Mouse (Mus musculus) ES-E14 (cell line): Measurements from ENCODE around the gene Samm50. TPM values are rescaled to one million over a fixed set of nuclear protein-coding genes. Genes with fewer than 3 reads are reported as not detected.

Source experiments
- DNase-seq: peaks from one replicate; pipeline ENCODE4 v3.0.0-alpha.2; 2013; ENCODE audit warnings: low read depth, low spot score
- H3K27ac ChIP-seq: 2 replicates; pipeline ENCODE4 v1.5.1; 2012; ENCODE audit warnings: low read depth, mild to moderate bottlenecking, low read length, moderate library complexity, mixed read lengths; ENCODE audit not compliant: poor library complexity, insufficient read depth, severe bottlenecking
- H3K36me3 ChIP-seq: 2 replicates; pipeline ENCODE4 v1.6.1; 2012; ENCODE audit warnings: mild to moderate bottlenecking, low read length, moderate library complexity, mixed read lengths; ENCODE audit not compliant: control insufficient read depth, poor library complexity, insufficient read depth, severe bottlenecking
- H3K4me1 ChIP-seq, 2 experiments: fragments of 150-350 bp in 1 of 2; sonication (generic) in 1 of 2; 2 replicates each; pipeline ENCODE4 v1.6.1; 2012; ENCODE audit warnings: low read length in 2 of 2, mild to moderate bottlenecking in 1 of 2, mixed read lengths in 1 of 2; ENCODE audit not compliant: control insufficient read depth in 2 of 2, insufficient read depth in 2 of 2, poor library complexity in 1 of 2
- H3K4me3 ChIP-seq, 2 experiments: fragments of 150-350 bp in 1 of 2; sonication (generic) in 1 of 2; 2 replicates each; pipeline ENCODE4 v1.5.1; 2012; ENCODE audit warnings: low read length in 2 of 2, low read depth in 1 of 2, mild to moderate bottlenecking in 1 of 2, mixed read lengths in 1 of 2; ENCODE audit not compliant: insufficient read depth in 1 of 2, poor library complexity in 1 of 2, severe bottlenecking in 1 of 2
- H3K9ac ChIP-seq: 2 replicates; pipeline ENCODE4 v1.6.1; 2012; ENCODE audit warnings: low read depth, mild to moderate bottlenecking, low read length, mixed read lengths; ENCODE audit not compliant: poor library complexity, insufficient read depth, severe bottlenecking
- H3K9me3 ChIP-seq: fragments of 150-350 bp; sonication (generic); 2 replicates; pipeline ENCODE4 v1.6.1; 2012; ENCODE audit warnings: low read depth, mild to moderate bottlenecking, low read length; ENCODE audit not compliant: control insufficient read depth, insufficient read depth
- CHD2 ChIP-seq: IDR thresholded peaks from 2 replicates; pipeline ENCODE4 v1.6.1; 2014; ENCODE audit warnings: mild to moderate bottlenecking, low read depth, low read length, inconsistent platforms
- HCFC1 ChIP-seq: IDR thresholded peaks from 2 replicates; pipeline ENCODE4 v1.6.1; 2012; ENCODE audit warnings: low read length, inconsistent platforms, borderline replicate concordance; ENCODE audit not compliant: insufficient read depth
- MAFK ChIP-seq: IDR thresholded peaks from 2 replicates; pipeline ENCODE4 v1.6.1; 2014; ENCODE audit warnings: mild to moderate bottlenecking, low read depth, low read length, inconsistent platforms; ENCODE audit not compliant: insufficient read depth
- ZC3H11A ChIP-seq: IDR thresholded peaks from 2 replicates; pipeline ENCODE4 v1.6.1; 2012; ENCODE audit warnings: low read depth, mild to moderate bottlenecking, inconsistent platforms, low read length, borderline replicate concordance
- ZNF384 ChIP-seq: IDR thresholded peaks from 2 replicates; pipeline ENCODE4 v1.6.1; 2012; ENCODE audit warnings: low read depth, low read length, inconsistent platforms
- in situ Hi-C, 2 experiments: fragments of 600-800 bp; cut with MboI; formaldehyde crosslinking; loops; one replicate each; pipeline ENCODE4 v1.15.1; 2025; ENCODE audit warnings: low sequenced_read_pairs in 2 of 2, inconsistent platforms in 1 of 2; ENCODE audit not compliant: unreplicated experiment in 2 of 2
- total RNA-seq: library from RNA; depleted of rRNA; stranded (reverse); fragments of 300-350 nt; gene quantifications from 2 replicates; pipeline ENCODE4 v1.2.3, GENCODE M21; 2012

Samm50 gene
- total RNA-seq, 1 experiment, result 107 TPM

DNA sequence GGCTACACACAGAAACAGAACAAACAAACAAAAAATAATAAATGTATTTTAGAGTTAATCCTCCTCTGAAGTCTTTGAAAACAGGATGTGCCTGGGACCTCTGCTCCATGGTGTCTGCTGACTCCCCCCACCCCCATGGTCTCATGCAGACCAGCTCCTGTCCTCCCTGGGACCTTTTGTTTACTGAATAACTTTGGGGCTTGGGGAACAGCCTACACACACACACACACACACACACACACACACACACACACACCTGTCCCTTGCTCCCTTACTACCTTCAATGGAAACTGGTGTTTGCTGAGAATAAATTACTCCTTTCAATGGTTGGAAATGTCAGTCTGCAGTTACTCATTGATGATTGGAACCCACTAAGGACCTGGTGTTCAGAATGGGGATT lies 24.0 kb downstream of the Samm50 start:
- no peak overlapping the region for H3K27ac ChIP-seq

DNA sequence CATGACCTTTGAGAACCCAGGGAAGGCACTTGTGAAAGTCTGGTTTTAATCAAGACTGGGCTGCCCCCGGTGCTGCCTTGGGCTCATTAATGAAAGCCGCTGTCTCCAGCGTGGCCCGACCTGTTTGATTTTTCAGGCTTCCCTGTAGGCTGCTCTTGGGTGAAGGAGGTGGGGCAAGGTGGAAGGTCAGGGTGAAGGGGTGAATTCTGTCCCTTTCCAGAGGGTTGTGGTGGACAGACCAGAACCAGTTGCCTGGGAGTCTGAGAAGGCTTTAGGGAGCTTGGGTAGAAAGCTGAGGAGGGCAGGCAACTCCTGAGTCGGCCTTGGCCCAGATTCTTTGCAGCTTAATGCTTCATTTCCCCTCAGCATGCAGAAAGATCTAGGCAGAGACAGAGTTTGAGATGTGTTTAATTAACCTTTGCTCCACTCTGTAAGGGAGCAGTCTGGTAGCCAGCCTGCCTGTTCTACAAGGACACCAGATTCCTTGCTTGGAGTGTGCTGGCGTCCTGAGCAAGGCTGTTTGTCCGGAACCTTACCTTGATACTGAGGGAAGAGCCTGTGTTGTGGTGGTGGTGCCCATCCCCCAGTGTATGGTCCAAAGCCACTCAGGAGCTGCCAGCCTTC lies 24.5 kb downstream of the Samm50 start:
- Histone ChIP-seq H3K4me3 (no peak overlapping the region), H3K4me1 (peaks cover 0 to 19% of the 10 kb centered on the region in 2 experiments; a peak in 3 of 4 replicates), H3K9ac (no peak overlapping the region), H3K27ac (no peak overlapping the region), H3K9me3 (no peaks in the 10 kb centered on the region), H3K36me3 (peaks cover 23% of the 10 kb centered on the region)
- in situ Hi-C loops, result no loop called here
- TF ChIP-seq CHD2 (no peak), HCFC1 (no peak), ZNF384 (no peak), ZC3H11A (no peak), MAFK (no peak)
- DNase-seq, result no peak

More for the DNA sequence above, 24.0 kb downstream of the Samm50 start:
- Histone ChIP-seq H3K36me3 (peaks cover 27% of the 10 kb centered on the region), H3K4me3 (no peak overlapping the region), H3K9ac (no peak overlapping the region), H3K4me1 (peaks cover 0 to 19% of the 10 kb centered on the region in 2 experiments; a peak in 3 of 4 replicates), H3K9me3 (no peaks in the 10 kb centered on the region)
- DNase-seq, result no peak
- in situ Hi-C loops, result no loop called here
- TF ChIP-seq CHD2, result no peak
- TF ChIP-seq HCFC1, result no peak
- TF ChIP-seq MAFK, result no peak
- no peak for TF ChIP-seq ZC3H11A
- TF ChIP-seq ZNF384, result no peak

DNA sequence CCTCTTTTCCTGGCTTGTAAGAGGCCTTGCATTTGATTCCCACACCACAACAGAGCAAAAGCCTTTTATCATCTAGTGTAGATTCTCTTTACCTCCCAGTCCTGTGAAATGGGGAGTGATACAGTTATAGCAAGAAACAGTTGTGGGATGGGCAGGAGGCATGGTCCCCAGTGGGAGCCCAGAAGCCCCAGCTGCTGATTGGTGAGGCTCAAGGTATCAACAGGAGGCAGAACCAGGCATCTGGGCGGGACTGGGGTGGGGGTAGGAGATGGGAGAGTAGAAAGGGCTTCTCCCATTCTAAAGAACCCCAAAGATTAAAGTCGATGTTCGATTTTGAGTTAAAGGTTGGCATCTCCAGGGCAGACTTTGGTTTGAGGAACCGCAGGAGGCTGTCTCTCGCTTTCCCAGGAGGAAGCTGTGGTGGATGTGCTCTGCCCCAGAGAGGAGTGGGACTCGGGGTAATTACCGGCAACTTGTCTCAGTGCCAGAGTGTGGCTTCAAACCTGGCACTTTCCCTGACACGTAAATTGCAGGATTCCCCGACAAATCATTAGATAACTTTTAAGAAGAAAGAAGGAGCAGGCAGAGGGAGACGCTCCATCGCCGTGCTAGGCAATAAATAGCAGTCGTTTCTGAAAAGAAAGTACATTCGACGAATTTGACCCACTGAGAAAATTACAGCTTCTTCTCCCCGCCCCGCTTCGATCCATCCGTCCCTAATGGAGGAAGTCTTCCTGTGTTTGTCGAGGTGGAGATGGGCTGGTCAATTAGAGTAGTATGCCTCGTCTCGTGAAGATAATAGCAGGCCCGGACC lies 26.1 kb downstream of the Samm50 start:
- Histone ChIP-seq H3K4me1 (peaks cover 0 to 18% of the 10 kb centered on the region in 2 experiments; a peak in 3 of 4 replicates), H3K9me3 (no peaks in the 10 kb centered on the region), H3K9ac (no peak overlapping the region), H3K27ac (no peak overlapping the region), H3K4me3 (no peak overlapping the region), H3K36me3 (peaks cover 14% of the 10 kb centered on the region)
- DNase-seq, result no peak
- TF ChIP-seq HCFC1, result no peak
- TF ChIP-seq CHD2, result no peak
- TF ChIP-seq ZNF384, result no peak
- TF ChIP-seq ZC3H11A, result no peak
- TF ChIP-seq MAFK, result no peak
- in situ Hi-C loops, result no loop called here

DNA sequence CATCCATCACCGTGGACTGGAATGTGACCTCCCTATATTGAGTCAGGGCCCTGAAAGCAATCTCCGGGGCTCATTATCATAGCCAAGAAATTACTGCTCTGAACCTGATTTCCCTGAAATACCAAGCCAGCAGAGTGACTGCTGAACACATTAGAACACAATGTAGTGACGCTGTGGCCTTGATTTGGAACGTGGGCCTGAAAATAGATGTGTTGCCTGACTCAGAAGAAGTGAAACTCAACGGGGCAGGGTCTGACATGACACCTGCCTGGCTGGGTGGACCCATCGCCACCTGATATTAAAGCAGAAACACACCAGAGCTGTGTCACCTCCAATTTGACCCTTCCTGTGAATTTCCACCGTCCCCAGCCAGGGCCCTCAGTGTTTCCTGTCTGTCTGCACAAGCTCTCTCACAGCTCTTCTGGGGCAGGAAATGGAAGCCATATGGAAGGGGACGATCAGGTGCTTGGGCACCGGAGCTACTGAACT lies 26.8 kb downstream of the Samm50 start:
- H3K4me3 ChIP-seq, result no peak overlapping the region
- no peak for TF ChIP-seq MAFK
- no peak for TF ChIP-seq HCFC1
- TF ChIP-seq ZC3H11A, result no peak
- no peak for TF ChIP-seq CHD2
- no peak for TF ChIP-seq ZNF384
- in situ Hi-C loops, result no loop called here
- H3K36me3 ChIP-seq, result peaks cover 8% of the 10 kb centered on the region
- no peaks in the 10 kb centered on the region for H3K9me3 ChIP-seq
- no peak for DNase-seq
- peaks cover 0 to 18% of the 10 kb centered on the region in 2 experiments; a peak in 3 of 4 replicates for H3K4me1 ChIP-seq
- H3K9ac ChIP-seq, result no peak overlapping the region
- H3K27ac ChIP-seq, result no peak overlapping the region
